Mouse (Mus musculus): Measurements from ENCODE around the gene Vmn1r34. TPM values are rescaled to one million over a fixed set of nuclear protein-coding genes. Genes with fewer than 3 reads are reported as not detected.
"Not testable (repeated sequence)": the region's sequence is repeated elsewhere in the genome, so short reads cannot be mapped to it uniquely, and the experiment has no call there.

The Vmn1r34 gene
- total RNA-seq (2021): not detected
- long read RNA-seq, experiment 1: 0 reads
- long read RNA-seq, experiment 2: 0 reads

DNA sequence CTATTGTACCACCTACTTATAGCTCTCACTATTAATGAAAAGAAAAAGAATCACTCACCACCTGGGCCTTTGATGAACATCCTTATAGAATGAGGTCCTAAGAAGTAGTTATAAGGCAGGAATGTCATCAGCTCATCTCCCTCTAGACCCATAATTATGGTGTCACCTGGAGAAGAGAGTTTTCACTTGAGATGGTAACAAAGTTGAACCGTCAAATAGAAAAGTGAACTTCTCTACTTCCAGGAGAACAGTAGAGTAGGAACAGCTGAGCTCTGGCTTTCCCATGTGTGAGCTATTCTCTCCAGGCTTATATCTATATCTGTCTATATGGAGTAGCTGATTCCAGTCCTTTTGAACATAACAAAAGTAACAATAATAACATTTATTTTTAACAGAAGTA is at the start of gene Vmn1r34:
Gene Vmn1r34 (minus strand): TSS at position 101 of the 400 bp plus-strand sequence.
- DNase-seq: no peak

DNA sequence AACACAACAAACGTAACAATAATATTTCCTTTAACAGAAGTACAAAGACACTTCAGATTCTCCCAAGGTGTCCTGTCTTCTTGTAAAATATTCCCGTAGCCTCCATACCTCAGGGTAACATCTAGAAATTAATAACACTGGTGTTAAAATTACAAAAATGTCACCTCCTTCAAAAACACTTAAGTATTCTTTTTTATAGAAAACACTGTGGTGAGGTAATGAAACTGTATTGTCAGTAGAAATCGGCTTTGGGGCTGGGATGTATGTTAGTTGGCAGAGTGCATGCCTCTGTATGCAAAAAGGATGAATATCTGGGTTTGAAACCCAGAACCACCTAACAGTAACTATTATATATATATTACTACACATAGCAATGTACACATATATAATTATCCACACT is 42.1 kb upstream of the Vmn1r34 start, which contains the start of gene Vmn1r35:
Gene Vmn1r35 (minus strand): TSS at position 101 of the 400 bp plus-strand sequence.
- DNase-seq: no peak

DNA sequence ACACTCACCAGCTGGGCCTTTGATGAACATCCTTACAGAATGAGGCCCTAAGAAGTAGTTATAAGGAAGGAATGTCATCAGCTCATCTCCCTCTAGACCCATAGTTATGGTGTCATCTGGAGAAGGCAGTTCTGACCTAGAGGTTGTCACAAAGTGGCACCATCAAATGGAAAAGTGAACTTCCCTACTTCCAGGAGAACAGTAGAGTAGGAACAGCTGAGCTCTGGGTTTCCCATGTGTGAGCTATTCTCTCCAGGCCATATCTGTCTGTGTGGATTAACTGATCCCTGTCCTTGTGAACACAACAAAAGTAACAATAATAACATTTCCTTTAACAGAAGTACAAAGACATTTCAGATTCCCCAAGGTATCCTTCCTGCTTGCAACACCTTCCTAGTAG is 25.5 kb downstream of the Vmn1r34 start, which contains the start of gene Vmn1r33:
Gene Vmn1r33 (minus strand): TSS at position 101 of the 400 bp plus-strand sequence.
- DNase-seq: not testable (repeated sequence)

DNA sequence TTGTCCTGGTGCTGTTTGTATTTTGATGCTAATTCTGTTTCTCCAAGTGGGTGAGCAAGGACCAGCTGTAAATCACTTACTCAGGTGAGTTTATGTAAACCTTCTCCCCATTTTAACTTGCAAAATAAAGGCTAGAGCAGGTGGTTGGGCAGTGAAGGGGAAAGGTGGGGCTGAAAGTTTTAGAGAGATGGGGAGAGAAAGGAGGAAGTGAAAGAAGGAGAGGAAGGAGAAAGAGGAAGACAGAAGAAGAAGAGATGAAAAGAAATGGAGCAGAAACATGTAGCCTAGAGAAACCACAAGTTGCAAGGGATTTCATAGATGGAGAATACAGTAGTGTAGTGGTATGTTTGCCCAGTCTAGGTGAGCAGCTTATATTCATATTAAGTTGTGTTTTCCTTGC is 47.9 kb downstream of the Vmn1r34 start:
- DNase-seq: no peak

Other genes starting within 250 kb of the Vmn1r34 start
- 1 to 10 TPM; 2.7 to 3.0 TPM for gene Mad2l1, start 108.5 kb downstream of the Vmn1r34 start, total RNA-seq (2021)
- gene Vmn1r32, start 83.8 kb downstream of the Vmn1r34 start, total RNA-seq (2021): not detected
- gene Vmn1r33, start 25.6 kb downstream of the Vmn1r34 start, total RNA-seq (2021): not detected
- not detected for gene Vmn1r35, start 42.0 kb upstream of the Vmn1r34 start, total RNA-seq (2021)
- not detected for gene Vmn1r36, start 75.3 kb upstream of the Vmn1r34 start, total RNA-seq (2021)
- not detected for gene Vmn1r37, start 85.5 kb upstream of the Vmn1r34 start, total RNA-seq (2021)
- gene Vmn1r38, start 138.7 kb upstream of the Vmn1r34 start, total RNA-seq (2021): not detected
- not detected for gene Vmn1r39, start 166.7 kb upstream of the Vmn1r34 start, total RNA-seq (2021)

Data from heart, adult 18-20 months (tissue).